Mouse (Mus musculus): Measurements from ENCODE around the gene Calcb.
"Not testable (repeated sequence)": the region's sequence is repeated elsewhere in the genome, so short reads cannot be mapped to it uniquely, and the experiment has no call there.

Gene Calcb

DNA sequence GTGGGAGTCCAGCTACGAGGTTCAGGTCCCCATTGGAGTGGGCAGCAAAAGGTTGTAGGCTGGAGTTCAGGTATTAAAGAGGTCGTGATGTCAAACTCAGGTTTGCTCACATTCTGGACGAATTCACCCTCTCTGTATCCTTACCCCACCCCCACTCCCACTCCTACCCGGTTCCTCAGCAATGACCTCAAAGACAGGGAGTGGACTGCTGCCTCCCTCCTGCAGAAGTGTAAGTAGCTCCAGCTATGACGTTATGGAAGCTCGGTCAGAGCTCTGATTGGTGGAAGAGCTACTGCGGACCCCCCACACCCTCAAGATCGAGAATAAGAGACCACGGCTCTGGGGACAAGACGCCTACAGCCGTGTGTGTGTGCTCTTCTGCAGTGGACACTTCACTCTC, at the start of gene Calcb:
TSS of gene Calcb (plus strand) at position 344 of the 400 bp plus-strand sequence.
- no peak for DNase-seq (ENCODE audit: extremely low read depth, low read depth, low spot score)

DNA sequence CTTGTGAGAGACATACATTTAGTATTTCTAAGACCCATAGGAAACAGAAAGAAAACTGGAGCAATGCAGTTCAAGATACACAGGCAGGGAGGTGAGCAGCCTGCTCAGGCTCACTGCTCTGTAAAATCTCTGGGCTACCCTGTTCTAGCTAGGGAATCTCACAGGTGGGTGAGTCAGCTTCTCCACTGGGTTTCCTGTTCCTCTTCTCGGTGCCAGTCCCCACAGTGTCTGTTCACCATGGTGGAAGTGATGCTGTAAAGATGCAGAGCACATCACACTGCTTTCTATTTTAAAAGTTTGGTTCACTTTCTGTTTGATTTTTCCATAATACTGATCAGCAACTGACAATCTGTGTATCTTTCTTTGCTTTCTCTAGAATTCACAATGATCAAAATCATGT, 47.0 kb upstream of the Calcb start:
- DNase-seq (ENCODE audit: extremely low read depth, low read depth, low spot score) = no peak

DNA sequence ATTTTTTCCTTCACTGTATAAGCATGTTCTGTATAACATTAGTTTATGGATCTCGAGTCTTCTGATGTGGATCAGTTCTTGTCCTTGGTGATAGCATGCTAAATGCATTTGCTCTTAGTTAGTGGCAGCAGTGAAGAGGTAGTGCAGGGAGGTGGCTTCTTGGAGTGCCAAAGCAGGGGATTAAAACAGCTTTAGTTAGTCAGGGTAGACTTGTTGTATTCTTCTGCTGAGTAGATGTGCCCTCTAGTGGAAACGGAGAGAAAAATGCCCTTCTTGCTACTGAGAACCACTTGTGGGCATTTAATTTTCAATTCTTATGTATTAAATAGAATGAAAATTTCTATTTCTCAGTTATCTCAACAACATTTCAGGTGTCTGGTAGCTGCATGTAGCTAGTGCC, 45.7 kb upstream of the Calcb start:
- no peak for DNase-seq (ENCODE audit: extremely low read depth, low read depth, low spot score)

- no peak for DNase-seq (ENCODE audit: extremely low read depth, low read depth, low spot score)
Measured at GRCm38 (mm10) chr7:114692339-114692738, 26.1 kb upstream of the Calcb start.

DNA sequence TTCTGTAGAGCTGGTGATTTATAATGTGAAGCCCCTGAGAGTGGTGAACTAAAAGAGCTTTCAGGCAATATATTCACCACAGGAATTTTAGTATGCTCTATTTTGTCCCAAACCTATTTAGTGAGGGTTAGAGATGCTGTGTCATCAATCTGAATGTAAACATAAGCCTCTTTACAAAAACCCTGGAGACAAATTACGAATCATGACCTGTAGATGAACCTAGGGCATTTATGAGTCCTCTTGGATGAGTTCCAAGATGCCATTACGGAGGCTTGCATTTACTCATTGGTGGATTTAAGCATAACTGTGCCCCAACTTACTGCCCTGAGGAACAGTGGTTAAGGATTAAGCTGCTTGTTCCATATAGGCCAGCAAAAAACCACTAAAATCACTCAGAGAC, 17.6 kb upstream of the Calcb start:
- DNase-seq (ENCODE audit: extremely low read depth, low read depth, low spot score) = no peak

DNA sequence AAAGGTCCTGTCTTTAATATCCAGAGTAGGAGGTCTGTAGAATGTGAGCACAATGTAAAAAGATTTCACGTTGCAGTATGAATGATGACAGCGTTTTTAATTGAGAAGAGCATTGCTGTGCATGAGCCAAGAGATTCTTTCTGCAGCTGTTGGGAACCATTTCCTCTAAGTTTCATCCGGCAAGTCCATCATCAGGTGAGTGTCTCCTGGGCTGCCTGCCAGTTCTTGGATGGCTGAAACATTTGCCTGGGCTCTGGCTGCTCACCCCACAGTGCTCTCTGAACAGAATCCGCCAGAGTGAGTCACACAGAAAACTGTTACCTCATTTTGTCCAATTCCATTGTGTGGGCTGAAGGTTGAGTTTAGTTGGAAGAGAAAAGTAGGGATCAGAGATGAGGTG, 11.7 kb upstream of the Calcb start:
- DNase-seq (ENCODE audit: extremely low read depth, low read depth, low spot score) = no peak

GRCm38 (mm10) chr7:114707398-114707797, 11.0 kb upstream of the Calcb start:
- no peak for DNase-seq (ENCODE audit: extremely low read depth, low read depth, low spot score)

- DNase-seq (ENCODE audit: extremely low read depth, low read depth, low spot score) = no peak
Measured at GRCm38 (mm10) chr7:114710419-114710818, 8.0 kb upstream of the Calcb start.

- DNase-seq (ENCODE audit: extremely low read depth, low read depth, low spot score) = no peak
Measured at GRCm38 (mm10) chr7:114712523-114712922, 5.9 kb upstream of the Calcb start.

DNA sequence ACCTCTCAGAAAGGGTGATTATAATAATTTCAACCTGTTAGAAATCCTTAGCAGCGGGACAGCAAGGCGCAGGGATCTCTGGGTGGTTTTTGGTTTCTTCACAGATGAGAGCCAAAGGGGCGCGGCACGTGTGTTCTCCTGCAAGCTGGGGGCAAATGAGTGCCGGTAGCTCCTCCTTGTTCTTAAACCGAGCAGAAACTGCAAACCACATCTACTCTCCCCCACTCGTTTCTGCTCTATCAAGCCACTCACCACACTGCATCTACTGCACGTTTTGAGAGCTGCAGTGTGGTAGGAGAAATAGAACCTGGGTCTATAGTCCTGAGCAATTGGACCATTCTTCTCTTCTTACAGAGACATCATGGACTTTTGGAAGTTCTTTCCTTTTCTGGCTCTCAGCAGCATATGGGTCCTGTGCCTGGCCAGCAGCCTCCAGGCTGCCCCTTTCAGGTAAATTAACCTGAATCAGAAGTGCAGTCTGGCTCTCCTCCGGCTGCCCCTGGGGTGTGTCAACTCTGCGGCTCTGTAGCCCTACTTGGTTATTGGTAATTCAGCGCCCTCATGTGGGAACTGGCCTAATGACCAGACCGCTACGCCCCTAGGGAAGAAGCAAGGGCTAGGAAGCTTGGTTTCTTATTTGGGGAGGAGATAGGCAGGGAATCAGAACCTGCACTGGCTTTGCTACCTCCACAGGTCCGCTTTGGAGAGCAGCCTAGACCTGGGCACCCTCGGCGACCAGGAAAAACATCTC, 1.1 kb downstream of the Calcb start:
- DNase-seq (ENCODE audit: extremely low read depth, low read depth, low spot score) = no peak

DNA sequence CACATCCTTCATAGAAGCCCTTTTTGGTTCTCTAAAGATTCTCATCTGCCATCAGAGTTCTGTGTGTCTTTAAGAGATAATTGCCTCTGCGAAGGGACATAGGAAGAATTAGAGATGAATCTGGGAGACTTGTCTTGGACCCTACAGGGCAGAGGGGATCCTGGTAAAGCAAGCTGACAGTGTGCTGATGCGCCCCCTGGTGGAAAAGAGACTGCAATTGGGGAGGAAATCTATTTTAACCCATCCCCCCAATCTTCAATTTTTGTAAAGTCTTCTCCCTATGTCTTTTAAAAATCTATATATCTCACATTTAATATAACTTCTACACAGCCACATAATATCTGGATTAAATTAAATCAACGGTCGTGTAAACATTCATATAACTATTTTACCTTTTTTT, 11.3 kb downstream of the Calcb start:
- not testable (repeated sequence) for DNase-seq (ENCODE audit: extremely low read depth, low read depth, low spot score)

GRCm38 (mm10) chr7:114731175-114731574, 12.7 kb downstream of the Calcb start:
- DNase-seq (ENCODE audit: extremely low read depth, low read depth, low spot score) = no peak

GRCm38 (mm10) chr7:114731700-114732099, 13.3 kb downstream of the Calcb start:
- not testable (repeated sequence) for DNase-seq (ENCODE audit: extremely low read depth, low read depth, low spot score)

DNA sequence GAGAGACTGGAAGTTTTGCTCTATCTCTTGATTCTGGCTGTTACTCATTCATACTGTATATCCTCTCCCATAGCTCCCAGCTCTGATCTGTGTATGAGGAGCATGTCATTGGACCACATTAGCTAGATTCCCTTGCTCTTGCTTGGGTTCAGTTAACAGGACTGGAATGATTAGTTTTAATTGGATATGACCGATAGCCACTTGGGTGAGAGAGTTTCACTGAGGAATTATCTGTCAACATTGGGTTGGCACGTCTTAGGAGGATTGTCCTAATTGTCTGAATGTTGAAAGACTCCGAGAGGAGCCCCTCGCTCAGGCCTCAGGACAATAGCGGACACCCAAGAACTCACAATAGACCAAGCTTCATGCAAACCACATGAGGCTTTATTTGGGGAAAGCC, 17.8 kb downstream of the Calcb start:
- DNase-seq (ENCODE audit: extremely low read depth, low read depth, low spot score) = no peak

- no peak for DNase-seq (ENCODE audit: extremely low read depth, low read depth, low spot score)
Measured at GRCm38 (mm10) chr7:114738166-114738565, 19.7 kb downstream of the Calcb start.

GRCm38 (mm10) chr7:114740360-114741165, 22.1 kb downstream of the Calcb start:
- DNase-seq (ENCODE audit: extremely low read depth, low read depth, low spot score) = no peak

- no peak for DNase-seq (ENCODE audit: extremely low read depth, low read depth, low spot score)
Measured at GRCm38 (mm10) chr7:114743022-114743780, 24.8 kb downstream of the Calcb start, which contains the start of gene Insc. Insc (plus strand) TSS chr7:114743694.

GRCm38 (mm10) chr7:114744639-114745245, 26.3 kb downstream of the Calcb start:
- no peak for DNase-seq (ENCODE audit: extremely low read depth, low read depth, low spot score)

DNA sequence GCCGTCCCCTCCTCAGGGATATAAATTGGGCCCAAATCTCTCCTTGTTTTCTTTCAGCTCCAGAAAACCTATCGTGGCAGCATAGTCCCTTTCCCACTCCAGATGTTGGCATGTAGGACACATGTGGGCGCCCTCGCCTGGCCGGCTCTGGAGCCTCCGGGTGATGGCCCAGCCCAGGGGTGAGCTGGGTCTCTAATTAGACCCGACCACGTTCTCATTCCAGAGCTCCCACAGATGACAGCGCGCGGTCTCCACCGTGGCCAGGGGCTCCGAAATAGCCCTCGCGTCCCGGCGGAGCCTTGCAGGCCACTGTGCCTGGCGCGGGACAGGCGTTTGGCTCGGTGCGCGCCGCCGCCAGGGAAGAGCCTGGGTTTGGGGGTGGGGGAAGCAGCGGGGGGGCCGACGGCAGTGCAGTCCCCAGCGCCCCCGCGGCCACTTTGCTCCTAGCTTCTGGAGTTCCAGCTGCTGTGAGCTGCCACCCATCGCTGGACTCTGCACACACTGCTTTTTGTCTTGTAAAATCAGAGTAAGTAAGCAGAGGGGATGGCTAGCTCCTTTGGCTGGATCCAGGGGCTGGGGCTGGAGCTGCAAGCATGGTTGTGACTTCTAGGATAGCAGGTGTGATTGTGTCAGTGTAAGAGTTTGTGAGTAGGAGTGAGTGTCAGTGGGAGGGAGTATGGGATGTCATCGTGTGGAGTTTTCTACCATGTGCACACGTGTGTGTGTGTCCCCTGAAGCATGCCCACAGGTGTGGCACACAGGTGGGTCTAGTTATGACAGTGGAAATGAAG, 27.2 kb downstream of the Calcb start:
- no peak for DNase-seq (ENCODE audit: extremely low read depth, low read depth, low spot score)

GRCm38 (mm10) chr7:114747596-114747995, 29.2 kb downstream of the Calcb start:
- DNase-seq (ENCODE audit: extremely low read depth, low read depth, low spot score) = no peak
